Mouse (Mus musculus): Measurements from ENCODE around the gene Rtkn2. TPM values are rescaled to one million over a fixed set of nuclear protein-coding genes. Genes with fewer than 3 reads are reported as not detected.

Gene Rtkn2
- polyA plus RNA-seq (2017; shearing (Covaris generic)): 0.35 TPM

GRCm38 (mm10) chr10:67979401-67980157 lies at the start of gene Rtkn2:
TSS of gene Rtkn2 (plus strand) at chr10:67979570.

Other genes with a start within 250 kb of the Rtkn2 start
- gene Zfp365, start 66.9 kb upstream of the Rtkn2 start, polyA plus RNA-seq (2017; shearing (Covaris generic)): 6.9 TPM

All from inflammation-experienced regulatory T-cells, adult 16 weeks (primary cell).